Mouse (Mus musculus) intestine, postnatal 0 days (tissue): ENCODE measurements around the gene Wdr81. TPM values are rescaled to one million over a fixed set of nuclear protein-coding genes. Genes with fewer than 3 reads are reported as not detected.
A peak's percentile ranks its signal among the peaks of the same experiment; 100 is the strongest.

Experiments used
- ATAC-seq: fragments of 200-750 bp; cut with Nextera tagmentation; 2 replicates; pipeline ENCODE4 v1.8.0; 2017; ENCODE audit warnings: mild to moderate bottlenecking, moderate TSS enrichment, moderate library complexity
- H3K27ac ChIP-seq: fragments of 300-500 bp; sonication (generic); 2 replicates; pipeline ENCODE4 v1.5.1; 2014; ENCODE audit warnings: mild to moderate bottlenecking, low read depth, low read length, moderate library complexity
- H3K27me3 ChIP-seq: fragments of 300-500 bp; sonication (generic); replicated peaks from 2 replicates; pipeline ENCODE4 v1.6.1; 2014; ENCODE audit warnings: low read length, mixed read lengths; ENCODE audit not compliant: control insufficient read depth, insufficient read depth
- H3K36me3 ChIP-seq: fragments of 300-500 bp; sonication (generic); 2 replicates; pipeline ENCODE4 v1.6.1; 2014; ENCODE audit warnings: mild to moderate bottlenecking, moderate library complexity; ENCODE audit not compliant: control insufficient read depth, insufficient read depth
- H3K4me1 ChIP-seq: fragments of 300-500 bp; sonication (generic); replicated peaks from 2 replicates; pipeline ENCODE4 v1.6.1; 2014; ENCODE audit warnings: antibody characterized with exemption, low read length, mixed read lengths; ENCODE audit not compliant: control insufficient read depth, insufficient read depth
- H3K4me2 ChIP-seq: fragments of 300-500 bp; sonication (generic); replicated peaks from 2 replicates; pipeline ENCODE4 v1.6.1; 2014; ENCODE audit warnings: low read depth, mild to moderate bottlenecking, moderate library complexity
- H3K4me3 ChIP-seq: fragments of 300-500 bp; sonication (generic); 2 replicates; pipeline ENCODE4 v1.5.1; 2014; ENCODE audit warnings: low read depth, low read length
- H3K9ac ChIP-seq: fragments of 300-500 bp; sonication (generic); 2 replicates; pipeline ENCODE4 v1.6.1; 2014; ENCODE audit warnings: mild to moderate bottlenecking, low read depth, low read length
- H3K9me3 ChIP-seq: fragments of 300-500 bp; sonication (generic); 2 replicates; pipeline ENCODE4 v1.6.1; 2016; ENCODE audit warnings: mixed run types; ENCODE audit not compliant: control insufficient read depth
- CTCF ChIP-seq: sonication (generic); IDR thresholded peaks from 2 replicates; pipeline ENCODE4 v1.5.1; 2016; ENCODE audit warnings: low read depth, mild to moderate bottlenecking, control low read depth, antibody characterized with exemption, moderate library complexity
- WGBS: fragments of 180-500 bp; shearing (Covaris S2); extraction: QIAGEN DNeasy Blood & Tissue Kit; methylation state at CpG from one replicate; pipeline ENCODE4 v1.1.7; 2014; 5-methylcytosine and 5-hydroxymethylcytosine counted together
- polyA plus RNA-seq: library from polyadenylated mRNA; unstranded; fragments of >200 nt; fragmentation: Nextera tagmentation; extraction: Ambion mirVana; gene quantifications from 2 replicates; pipeline ENCODE4 v1.2.1, GENCODE M21; 2015

The Wdr81 gene
- polyA plus RNA-seq, 1 experiment from 2014 or later: 8.8 TPM

GRCm38 (mm10) chr11:75434138-75434537 lies 20.4 kb downstream of the Wdr81 start:
- Histone ChIP-seq H3K9ac (no peak overlapping the region), H3K4me1 (no peaks in the 10 kb centered on the region), H3K36me3 (no peaks in the 10 kb centered on the region), H3K9me3 (no peaks in the 10 kb centered on the region), H3K27ac (no peak overlapping the region), H3K4me3 (no peak overlapping the region), H3K4me2 (no peak overlapping the region), H3K27me3 (no peaks in the 10 kb centered on the region)
- WGBS: 86% methylated on average over 5 of the region's 5 CpGs
- TF ChIP-seq CTCF: peak; percentile 45
- ATAC-seq: no peak

- Histone ChIP-seq H3K4me3 (no peak overlapping the region), H3K27me3 (no peaks in the 10 kb centered on the region), H3K4me1 (no peaks in the 10 kb centered on the region), H3K9me3 (no peaks in the 10 kb centered on the region), H3K9ac (no peak overlapping the region), H3K36me3 (no peaks in the 10 kb centered on the region), H3K4me2 (no peak overlapping the region), H3K27ac (no peak overlapping the region; the same call in 1 of the 2 replicates)
- 90% methylated on average over 11 of the region's 11 CpGs for WGBS
- no peak for TF ChIP-seq CTCF
- ATAC-seq: no peak
Observed at GRCm38 (mm10) chr11:75431307-75431706, 23.2 kb downstream of the Wdr81 start.

GRCm38 (mm10) chr11:75429019-75429705 lies 25.4 kb downstream of the Wdr81 start:
- 73% methylated on average over 9 of the region's 9 CpGs for WGBS
- TF ChIP-seq CTCF: no peak
- H3K4me2 ChIP-seq: no peak overlapping the region
- H3K9ac ChIP-seq: no peak overlapping the region
- H3K27ac ChIP-seq: no peak overlapping the region
- H3K9me3 ChIP-seq: no peaks in the 10 kb centered on the region
- H3K36me3 ChIP-seq: no peaks in the 10 kb centered on the region
- no peak for ATAC-seq
- no peaks in the 10 kb centered on the region for H3K4me1 ChIP-seq
- no peaks in the 10 kb centered on the region for H3K27me3 ChIP-seq
- H3K4me3 ChIP-seq: no peak overlapping the region

GRCm38 (mm10) chr11:75424459-75424858 lies 30.1 kb downstream of the Wdr81 start:
- WGBS: 60% methylated on average over 3 of the region's 3 CpGs
- Histone ChIP-seq H3K9ac (no peak overlapping the region), H3K9me3 (no peaks in the 10 kb centered on the region), H3K27ac (no peak overlapping the region), H3K4me1 (no peaks in the 10 kb centered on the region), H3K4me2 (no peak overlapping the region), H3K27me3 (no peaks in the 10 kb centered on the region), H3K36me3 (no peaks in the 10 kb centered on the region), H3K4me3 (no peak overlapping the region)
- TF ChIP-seq CTCF: no peak
- peak; percentile 87 for ATAC-seq

- 68% methylated on average over 9 of the region's 9 CpGs for WGBS
- no peak for TF ChIP-seq CTCF
- H3K4me3 ChIP-seq: no peak overlapping the region
- H3K27ac ChIP-seq: no peak overlapping the region
- no peaks in the 10 kb centered on the region for H3K36me3 ChIP-seq
- H3K4me1 ChIP-seq: no peaks in the 10 kb centered on the region
- ATAC-seq: peak; percentile 55; the same call in 1 of the 2 replicates
- no peak overlapping the region for H3K4me2 ChIP-seq
- H3K9me3 ChIP-seq: no peaks in the 10 kb centered on the region
- no peaks in the 10 kb centered on the region for H3K27me3 ChIP-seq
- no peak overlapping the region for H3K9ac ChIP-seq
Observed at GRCm38 (mm10) chr11:75424033-75424432, 30.5 kb downstream of the Wdr81 start.

- no peak for TF ChIP-seq CTCF
- no peak overlapping the region for H3K9ac ChIP-seq
- WGBS: 82% methylated on average over 3 of the region's 3 CpGs
- H3K27ac ChIP-seq: no peak overlapping the region
- no peak overlapping the region for H3K4me2 ChIP-seq
- no peaks in the 10 kb centered on the region for H3K27me3 ChIP-seq
- H3K4me3 ChIP-seq: no peak overlapping the region
- no peaks in the 10 kb centered on the region for H3K9me3 ChIP-seq
- H3K36me3 ChIP-seq: no peaks in the 10 kb centered on the region
- no peak for ATAC-seq
- H3K4me1 ChIP-seq: no peaks in the 10 kb centered on the region
Observed at GRCm38 (mm10) chr11:75423091-75423490, 31.4 kb downstream of the Wdr81 start.
